Mouse (Mus musculus) CH12.LX (cell line): ENCODE measurements around the gene Qsox1. TPM values are rescaled to one million over a fixed set of nuclear protein-coding genes. Genes with fewer than 3 reads are reported as not detected.

Source experiments
- DNase-seq: peaks from one replicate; pipeline ENCODE4 v3.0.0-alpha.2; 2013; ENCODE audit errors: extremely low read depth
- H3K27ac ChIP-seq: 2 replicates; pipeline ENCODE4 v1.5.1; 2012; ENCODE audit warnings: low read depth, mild to moderate bottlenecking, control low read depth, moderate library complexity; ENCODE audit not compliant: insufficient read depth
- H3K27me3 ChIP-seq: replicated peaks from 2 replicates; pipeline ENCODE3; 2012; ENCODE audit warnings: inconsistent platforms
- H3K36me3 ChIP-seq, 2 experiments: replicated peaks in 1 of 2; 2 replicates each; pipeline versions ENCODE3 to v1.6.1; 2012; ENCODE audit warnings: inconsistent platforms in 1 of 2, low read length in 1 of 2, mild to moderate bottlenecking in 1 of 2, mixed read lengths in 1 of 2, moderate library complexity in 1 of 2; ENCODE audit not compliant: control insufficient read depth in 1 of 2, insufficient read depth in 1 of 2
- H3K4me1 ChIP-seq, 2 experiments: 2 replicates each; pipeline ENCODE4 v1.6.1; 2012; ENCODE audit warnings: inconsistent platforms in 1 of 2, moderate library complexity in 1 of 2; ENCODE audit not compliant: insufficient read depth in 2 of 2, control insufficient read depth in 1 of 2
- H3K4me2 ChIP-seq: 2 replicates; pipeline ENCODE4 v1.6.1; 2012; ENCODE audit warnings: low read depth, mild to moderate bottlenecking, control low read depth; ENCODE audit not compliant: poor library complexity, insufficient read depth, severe bottlenecking
- H3K4me3 ChIP-seq, 3 experiments: fragments of 150-350 bp in 1 of 3; sonication (generic) in 1 of 3; replicated peaks in 1 of 3; 2 replicates each; pipeline versions ENCODE3 to v1.5.1; 2011 to 2012; ENCODE audit warnings: low read depth in 2 of 3, low read length in 2 of 3, mild to moderate bottlenecking in 2 of 3, moderate library complexity in 2 of 3, control low read depth in 1 of 3, improper control_type of control experiment in 1 of 3, inconsistent platforms in 1 of 3, mixed read lengths in 1 of 3; ENCODE audit not compliant: poor library complexity in 1 of 3
- H3K79me2 ChIP-seq: replicated peaks from 2 replicates; pipeline ENCODE4 v1.6.1; 2012; ENCODE audit warnings: mild to moderate bottlenecking, moderate library complexity; ENCODE audit not compliant: control insufficient read depth, poor library complexity, insufficient read depth, severe bottlenecking; ENCODE audit errors: extremely low read depth
- H3K9ac ChIP-seq: 2 replicates; pipeline ENCODE4 v1.6.1; 2012; ENCODE audit warnings: low read depth, mild to moderate bottlenecking, control low read depth, moderate library complexity; ENCODE audit not compliant: insufficient read depth
- H3K9me3 ChIP-seq: replicated peaks from 2 replicates; pipeline ENCODE3; 2012; ENCODE audit warnings: low read length, inconsistent platforms, mixed read lengths
- BHLHE40 ChIP-seq: IDR thresholded peaks from 2 replicates; pipeline ENCODE4 v1.6.1; 2011; ENCODE audit warnings: mild to moderate bottlenecking, low read depth, low read length, improper control_type of control experiment
- CHD1 ChIP-seq: IDR thresholded peaks from 2 replicates; pipeline ENCODE4 v1.6.1; 2012; ENCODE audit warnings: low read depth, low read length, improper control_type of control experiment, inconsistent platforms
- CHD2 ChIP-seq: IDR thresholded peaks from 2 replicates; pipeline ENCODE4 v1.6.1; 2011; ENCODE audit warnings: low read length, improper control_type of control experiment
- CTCF ChIP-seq, 2 experiments: IDR thresholded peaks in 1 of 2; conservative IDR thresholded peaks in 1 of 2; 2 replicates each; pipeline ENCODE4 v1.5.1; 2011 to 2012; ENCODE audit warnings: low read depth in 2 of 2, low read length in 2 of 2, improper control_type of control experiment in 1 of 2, inconsistent platforms in 1 of 2, mild to moderate bottlenecking in 1 of 2, moderate library complexity in 1 of 2
- GABPA ChIP-seq: IDR thresholded peaks from 2 replicates; pipeline ENCODE4 v1.6.1; 2012; ENCODE audit warnings: low read depth, low read length, improper control_type of control experiment, inconsistent platforms; ENCODE audit not compliant: insufficient replicate concordance
- IRF4 ChIP-seq: IDR thresholded peaks from 2 replicates; pipeline ENCODE4 v1.6.1; 2014; ENCODE audit warnings: low read depth, mild to moderate bottlenecking, inconsistent platforms, low read length, improper control_type of control experiment
- JUND ChIP-seq: conservative IDR thresholded peaks from 2 replicates; pipeline ENCODE4 v1.6.1; 2011; ENCODE audit warnings: low read depth, low read length, improper control_type of control experiment
- KAT2A ChIP-seq: IDR thresholded peaks from 2 replicates; pipeline ENCODE4 v1.6.1; 2012; ENCODE audit warnings: low read length, improper control_type of control experiment, inconsistent platforms; ENCODE audit not compliant: insufficient replicate concordance
- MAFK ChIP-seq: IDR thresholded peaks from 2 replicates; pipeline ENCODE4 v1.6.1; 2011; ENCODE audit warnings: low read length, improper control_type of control experiment; ENCODE audit not compliant: insufficient replicate concordance
- MXI1 ChIP-seq: IDR thresholded peaks from 2 replicates; pipeline ENCODE4 v1.6.1; 2011; ENCODE audit warnings: mild to moderate bottlenecking, low read depth, low read length, improper control_type of control experiment
- MYC ChIP-seq: IDR thresholded peaks from 2 replicates; pipeline ENCODE4 v1.6.1; 2011; ENCODE audit warnings: low read depth, mild to moderate bottlenecking, improper control_type of control experiment, low read length
- NELFE ChIP-seq: IDR thresholded peaks from 2 replicates; pipeline ENCODE4 v1.6.1; 2011; ENCODE audit warnings: low read depth, low read length, improper control_type of control experiment
- NRF1 ChIP-seq: IDR thresholded peaks from 2 replicates; pipeline ENCODE4 v1.6.1; 2014; ENCODE audit warnings: low read depth, mild to moderate bottlenecking, inconsistent platforms, low read length, improper control_type of control experiment, moderate library complexity
- POLR2A ChIP-seq: IDR thresholded peaks from 2 replicates; pipeline ENCODE4 v1.6.1; 2011; ENCODE audit warnings: low read depth, mild to moderate bottlenecking, improper control_type of control experiment, low read length
- POLR2AphosphoS2 ChIP-seq: IDR thresholded peaks from 2 replicates; pipeline ENCODE4 v1.6.1; 2011; ENCODE audit warnings: low read depth, low read length, improper control_type of control experiment
- RAD21 ChIP-seq: IDR thresholded peaks from 2 replicates; pipeline ENCODE4 v1.6.1; 2011; ENCODE audit warnings: low read depth, mild to moderate bottlenecking, low read length, improper control_type of control experiment, moderate library complexity
- RCOR1 ChIP-seq: conservative IDR thresholded peaks from 2 replicates; pipeline ENCODE4 v1.6.1; 2012; ENCODE audit warnings: low read depth, mild to moderate bottlenecking, inconsistent platforms, low read length, improper control_type of control experiment
- SMC3 ChIP-seq: IDR thresholded peaks from 2 replicates; pipeline ENCODE4 v1.6.1; 2011; ENCODE audit warnings: low read depth, low read length, improper control_type of control experiment
- TBP ChIP-seq: conservative IDR thresholded peaks from 2 replicates; pipeline ENCODE4 v1.6.1; 2011; ENCODE audit warnings: low read depth, low read length, improper control_type of control experiment
- TCF12 ChIP-seq: IDR thresholded peaks from 2 replicates; pipeline ENCODE4 v1.6.1; 2014; ENCODE audit warnings: low read depth, mild to moderate bottlenecking, inconsistent platforms, low read length, improper control_type of control experiment
- USF2 ChIP-seq: conservative IDR thresholded peaks from 2 replicates; pipeline ENCODE4 v1.6.1; 2011; ENCODE audit warnings: low read depth, low read length, improper control_type of control experiment
- ZKSCAN1 ChIP-seq: IDR thresholded peaks from 2 replicates; pipeline ENCODE4 v1.6.1; 2012; ENCODE audit warnings: low read depth, inconsistent platforms, low read length, improper control_type of control experiment, borderline replicate concordance
- ZNF384 ChIP-seq: IDR thresholded peaks from 2 replicates; pipeline ENCODE4 v1.6.1; 2012; ENCODE audit warnings: low read depth, low read length, improper control_type of control experiment, inconsistent platforms
- dilution Hi-C: fragments of 300-500 bp; cut with MboI; formaldehyde crosslinking; loops from 2 replicates; pipeline ENCODE4 v1.14.3; 2020; ENCODE audit warnings: low sequenced_read_pairs; ENCODE audit not compliant: extremely low pct_unique_long_range_greater_than_20kb, extremely low pct_ligation_motif_present
- in situ Hi-C: fragments of 300-500 bp; cut with MboI; formaldehyde crosslinking; loops from 3 replicates; pipeline ENCODE4 v1.14.3; 2019; ENCODE audit warnings: low sequenced_read_pairs, low pct_ligation_motif_present, low pct_unique_long_range_greater_than_20kb, mixed read lengths
- polyA plus RNA-seq: library from polyadenylated mRNA; unstranded; fragments of >175 nt; gene quantifications from 2 replicates; pipeline ENCODE4 v1.2.1, GENCODE M21; 2012; ENCODE audit warnings: low read depth; ENCODE audit not compliant: insufficient read length
- total RNA-seq, 2 experiments: library from RNA; depleted of rRNA; stranded (reverse); fragments of 300-350 nt in 1 of 2; fragments of >200 nt in 1 of 2; gene quantifications; 2 replicates each; pipeline ENCODE4 v1.2.3; 2012 to 2014

Qsox1 gene
- total and polyA plus RNA-seq, 3 experiments: 8.6 to 13.7 (median 11.6) TPM

DNA sequence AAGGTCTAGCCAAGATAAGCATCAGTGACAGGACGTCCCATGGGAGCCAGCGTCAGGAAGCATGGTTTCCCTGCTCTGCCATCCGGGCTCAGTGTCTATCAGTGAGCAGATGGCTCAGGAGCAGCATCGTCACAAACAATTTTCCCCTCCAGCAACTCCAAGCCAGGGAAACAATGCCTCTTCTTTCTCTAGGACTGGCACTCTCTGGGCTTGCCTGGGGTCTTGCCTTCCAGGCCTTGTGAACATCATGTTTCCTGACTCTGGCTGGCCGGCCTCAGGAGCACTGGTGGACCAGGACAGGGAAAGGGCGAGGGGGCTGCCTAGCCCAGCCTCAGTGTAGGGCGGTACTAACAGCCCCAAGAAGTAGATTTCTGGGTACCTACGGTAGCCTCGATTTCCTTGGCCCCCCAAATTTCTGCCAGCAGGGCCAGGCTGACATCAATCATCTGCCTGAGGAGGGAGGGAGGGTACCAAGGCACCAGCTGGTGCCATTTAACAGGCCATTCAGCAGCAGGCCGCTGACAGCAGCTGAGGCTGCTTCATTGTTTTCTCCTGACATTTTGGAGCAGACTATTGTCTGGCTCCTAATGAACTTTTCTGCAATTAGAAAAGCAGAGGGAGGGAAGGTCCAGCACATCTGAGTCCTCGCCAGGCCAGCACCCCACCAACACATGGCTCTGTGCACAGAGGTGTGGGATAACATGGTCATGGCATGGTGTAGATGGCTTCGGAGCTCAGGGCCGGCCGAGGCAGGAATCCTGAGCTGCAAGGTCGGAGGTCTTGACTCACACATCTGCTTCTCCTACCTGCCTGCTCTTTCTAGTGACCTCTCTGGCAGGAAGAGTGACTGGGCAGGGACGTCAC, 22.3 kb downstream of the Qsox1 start:
- in situ Hi-C loops (no loop called here), dilution Hi-C loops (no loop called here)
- Histone ChIP-seq H3K9me3 (peaks cover 3% of the 10 kb centered on the region), H3K79me2 (no peaks in the 10 kb centered on the region), H3K4me2 (no peak overlapping the region), H3K36me3 (peaks cover 30 to 88% of the 10 kb centered on the region in 2 experiments), H3K4me1 (no peaks in the 10 kb centered on the region), H3K9ac (no peak overlapping the region), H3K4me3 (no peak overlapping the region), H3K27me3 (no peaks in the 10 kb centered on the region), H3K27ac (no peak overlapping the region)
- no peak for DNase-seq
- TF ChIP-seq GABPA (no peak), MXI1 (no peak), CTCF (conservative IDR thresholded peaks at IDR 0.05 in 1 of 2, IDR thresholded peaks at IDR 0.05 in 1 of 2; ENCODE audit: low read depth in 2 of 2, low read length in 2 of 2) (no peak), POLR2AphosphoS2 (no peak), USF2 (no peak), JUND (no peak), KAT2A (no peak), ZKSCAN1 (no peak), MAFK (no peak)

DNA sequence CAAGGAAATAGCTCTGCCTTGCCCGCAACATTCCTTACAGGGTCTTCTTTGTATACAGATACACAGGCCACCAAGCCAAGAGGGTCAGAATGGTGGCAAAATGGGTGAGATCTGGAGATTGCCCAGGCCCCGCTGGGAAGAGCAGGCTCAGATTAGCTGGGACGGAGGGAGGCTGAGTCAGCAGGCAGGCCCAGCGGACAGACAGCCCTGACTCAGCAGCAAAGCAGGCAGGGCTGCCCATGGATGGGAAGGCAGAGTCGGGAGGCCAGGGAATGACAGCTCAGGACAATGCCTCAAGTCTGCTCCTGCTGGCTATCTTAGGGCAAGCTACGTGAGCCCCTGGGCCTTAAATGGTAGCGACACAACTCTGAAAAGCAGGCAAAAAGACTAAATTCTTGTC, 26.8 kb downstream of the Qsox1 start:
- Histone ChIP-seq H3K9me3 (peaks cover 3% of the 10 kb centered on the region), H3K4me3 (no peak overlapping the region), H3K79me2 (no peaks in the 10 kb centered on the region), H3K4me2 (no peak overlapping the region), H3K4me1 (peaks cover 3 to 30% of the 10 kb centered on the region in 2 experiments; a peak in 3 of 4 replicates), H3K9ac (no peak overlapping the region), H3K27ac (no peak overlapping the region), H3K27me3 (no peaks in the 10 kb centered on the region), H3K36me3 (peaks cover 26 to 71% of the 10 kb centered on the region in 2 experiments)
- no peak for DNase-seq
- TF ChIP-seq BHLHE40 (no peak), RCOR1 (no peak), IRF4 (no peak), ZNF384 (no peak), CHD1 (no peak), CHD2 (no peak), TBP (no peak), USF2 (no peak), JUND (no peak), SMC3 (no peak), MXI1 (no peak), RAD21 (no peak), MYC (no peak), MAFK (no peak), NELFE (no peak), POLR2A (no peak), NRF1 (no peak), TCF12 (no peak)
- in situ Hi-C loops: loop anchor here (10.0 kb wide), 1 partner anchor 211 kb away; no protein-coding TSS in a partner anchor
- dilution Hi-C loops: no loop called here
